ENCODE assay signal across 8 mouse cellular contexts in the genomic region with DNA sequence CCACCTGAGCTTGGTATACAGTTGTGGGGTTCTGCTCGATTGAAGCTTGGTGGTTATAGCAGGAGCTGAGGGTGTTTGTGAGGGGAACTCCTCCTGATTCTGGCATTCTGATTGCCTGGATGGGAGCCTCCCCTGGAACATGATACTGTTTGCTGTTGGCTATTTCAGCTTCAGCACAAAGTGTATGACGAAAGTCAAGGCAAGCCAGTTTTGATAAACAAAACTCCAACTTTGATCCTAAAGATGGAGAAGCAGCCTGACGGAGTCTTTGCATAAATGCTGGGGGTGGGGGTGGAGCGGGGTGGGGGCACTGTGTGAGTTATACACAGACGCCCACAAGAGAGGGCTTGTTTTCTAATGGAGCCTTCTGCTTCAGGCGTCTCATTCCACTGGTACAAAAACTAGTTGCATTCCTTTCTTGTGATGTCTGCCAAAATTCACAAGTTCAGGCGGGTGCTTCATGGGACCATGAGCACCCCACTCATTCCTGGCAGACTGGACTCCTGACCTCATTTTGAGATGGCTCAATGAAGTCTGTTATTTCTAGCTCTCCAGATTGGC. TPM values are rescaled to one million over a fixed set of nuclear protein-coding genes. Genes with fewer than 3 reads are reported as not detected.
DNase-seq lines count a peak whose midpoint lies in the region; ATAC-seq lines count a peak whose summit lies in the region.

No protein-coding gene starts in this region.

- no peak overlapping the region for H3K4me3 ChIP-seq in forebrain, embryonic 14.5 days (ENCODE audit: low read depth, low read length)
- no peak overlapping the region for H3K4me3 ChIP-seq in forebrain, embryonic 12.5 days (replicated peaks)

- no peaks in the 10 kb centered on the region for H3K4me1 ChIP-seq in forebrain, embryonic 14.5 days (ENCODE audit: control insufficient read depth, insufficient read depth, low read length)
- H3K4me1 ChIP-seq in forebrain, embryonic 12.5 days: no peaks in the 10 kb centered on the region

- no peaks in the 10 kb centered on the region for H3K36me3 ChIP-seq in forebrain, embryonic 14.5 days (ENCODE audit: control insufficient read depth, insufficient read depth, low read length)
- no peaks in the 10 kb centered on the region for H3K36me3 ChIP-seq in forebrain, embryonic 12.5 days (replicated peaks)

- DNase-seq in forebrain, embryonic 14.5 days (ENCODE audit: low spot score): peak; percentile 8
- peak; percentile 88 for DNase-seq in Muller cell, postnatal 12 days (ENCODE audit: inconsistent ontology term)
- peak; percentile 16 to 43 for DNase-seq in gastrocnemius, postnatal 36 days
- peak; percentile 61 for DNase-seq in kidney, postnatal 10 days
- DNase-seq in testis, postnatal 10 days (ENCODE audit: low spot score): peak; percentile 42
- no peak for DNase-seq in cerebellum, postnatal 4 days (ENCODE audit: low spot score in 2 of 2)
- DNase-seq in layer of hippocampus, adult 9-11 months: no peak

- no peaks in the 10 kb centered on the region for H3K27me3 ChIP-seq in forebrain, embryonic 14.5 days (replicated peaks; ENCODE audit: control insufficient read depth, insufficient read depth, low read length)
- H3K27me3 ChIP-seq in forebrain, embryonic 12.5 days: no peaks in the 10 kb centered on the region

- H3K4me2 ChIP-seq in forebrain, embryonic 14.5 days (ENCODE audit: low read length): no peak overlapping the region
- H3K4me2 ChIP-seq in forebrain, embryonic 12.5 days: no peak overlapping the region

- H3K27ac ChIP-seq in forebrain, embryonic 14.5 days (ENCODE audit: low read depth, low read length): no peak overlapping the region
- H3K27ac ChIP-seq in forebrain, embryonic 12.5 days: no peak overlapping the region

- H3K9me3 ChIP-seq in forebrain, embryonic 14.5 days (replicated peaks; ENCODE audit: control insufficient read depth, low read length): no peaks in the 10 kb centered on the region
- H3K9me3 ChIP-seq in forebrain, embryonic 12.5 days: no peaks in the 10 kb centered on the region

- 59% methylated on average over 7 of the region's 7 CpGs for WGBS in forebrain, embryonic 14.5 days
- WGBS in forebrain, embryonic 12.5 days: 70% methylated on average over 7 of the region's 7 CpGs

- no peak for ATAC-seq in forebrain, embryonic 14.5 days
- ATAC-seq in forebrain, embryonic 12.5 days (ENCODE audit: low FRiP score): no peak

- intact Hi-C loops in gastrocnemius, postnatal 36 days (cut with DNase I): no loop called here

- no peak overlapping the region for H3K9ac ChIP-seq in forebrain, embryonic 14.5 days (ENCODE audit: low read length)
- no peak overlapping the region for H3K9ac ChIP-seq in forebrain, embryonic 12.5 days

RNA-seq across cellular contexts. Expression of a gene that starts 30.2 kb away (rescaled TPM):
- 124 and 136 TPM in 2 replicates for polyA plus RNA-seq in forebrain, embryonic 14.5 days (2014; fragmentation: Nextera tagmentation; extraction: Ambion mirVana)
- polyA plus RNA-seq in forebrain, embryonic 12.5 days (2016; fragmentation: Nextera tagmentation; extraction: Ambion mirVana): 79.9 and 81.7 TPM in 2 replicates
- 100 to 1,000 TPM in 1 of 2 experiments, 10 to 100 TPM in 1; 97.8 to 136 TPM for total RNA-seq in gastrocnemius, postnatal 36 days (2021)

RNA-seq across cellular contexts. Expression of a gene that starts 31.2 kb away (rescaled TPM):
- polyA plus RNA-seq in forebrain, embryonic 14.5 days (2014; fragmentation: Nextera tagmentation; extraction: Ambion mirVana): 22.0 and 24.1 TPM in 2 replicates
- polyA plus RNA-seq in forebrain, embryonic 12.5 days (2016; fragmentation: Nextera tagmentation; extraction: Ambion mirVana): 12.7 and 13.4 TPM in 2 replicates
- total RNA-seq in gastrocnemius, postnatal 36 days (2021): 1 to 10 TPM; 1.9 to 2.3 TPM

Comparison
In these comparisons a context has a peak if more than half of its experiments do, and no peak if none do; other contexts are left out.
1. DNase-seq: peak in forebrain, embryonic 14.5 days (single experiment), Muller cell, postnatal 12 days (single experiment), gastrocnemius, postnatal 36 days (2 of 2), kidney, postnatal 10 days (single experiment) and testis, postnatal 10 days (single experiment); none in cerebellum, postnatal 4 days (0 of 2) and layer of hippocampus, adult 9-11 months (single experiment).